Mouse (Mus musculus) G1E (cell line): Measurements from ENCODE around the gene Sfxn2. TPM values are rescaled to one million over a fixed set of nuclear protein-coding genes. Genes with fewer than 3 reads are reported as not detected.

ENCODE experiments used
- ATAC-seq: 2 replicates; pipeline ENCODE4 v1.8.0; 2016; ENCODE audit warnings: mild to moderate bottlenecking; ENCODE audit not compliant: insufficient number of reproducible peaks, poor library complexity, low FRiP score, severe bottlenecking; ENCODE audit errors: extremely low read depth
- DNase-seq: peaks from one replicate; pipeline ENCODE4 v3.0.0; 2012; ENCODE audit warnings: low spot score
- H3K27me3 ChIP-seq: 2 replicates; pipeline ENCODE4 v1.6.1; 2012; ENCODE audit warnings: mild to moderate bottlenecking, low read length, inconsistent platforms; ENCODE audit not compliant: insufficient read depth
- H3K36me3 ChIP-seq: replicated peaks from 2 replicates; pipeline ENCODE3; 2012; ENCODE audit warnings: mild to moderate bottlenecking, inconsistent platforms
- H3K4me1 ChIP-seq: 2 replicates; pipeline ENCODE4 v1.6.1; 2012; ENCODE audit warnings: low read depth, low read length, inconsistent platforms, mixed read lengths; ENCODE audit not compliant: insufficient read depth
- H3K4me3 ChIP-seq: 2 replicates; pipeline ENCODE4 v1.5.1; 2012; ENCODE audit warnings: low read depth, mild to moderate bottlenecking, inconsistent platforms, low read length, moderate library complexity, mixed read lengths
- H3K9me3 ChIP-seq: replicated peaks from 2 replicates; pipeline ENCODE4 v1.6.1; 2012; ENCODE audit warnings: inconsistent platforms
- CTCF ChIP-seq: IDR thresholded peaks from 2 replicates; pipeline ENCODE4 v1.5.1; 2012; ENCODE audit warnings: low read depth, low read length, inconsistent platforms, mixed read lengths
- GATA1 ChIP-seq: IDR thresholded peaks from 2 replicates; pipeline ENCODE4 v1.6.1; 2012; ENCODE audit warnings: borderline replicate concordance, low read length, inconsistent platforms, mixed read lengths
- GATA2 ChIP-seq: IDR thresholded peaks from 2 replicates; pipeline ENCODE4 v1.6.1; 2012; ENCODE audit warnings: low read depth, low read length, inconsistent platforms, borderline replicate concordance
- POLR2AphosphoS5 ChIP-seq: IDR thresholded peaks from 2 replicates; pipeline ENCODE4 v1.6.1; 2012; ENCODE audit warnings: low read depth, low read length, inconsistent platforms; ENCODE audit not compliant: insufficient replicate concordance
- TAL1 ChIP-seq: conservative IDR thresholded peaks from 2 replicates; pipeline ENCODE4 v1.6.1; 2012; ENCODE audit warnings: low read depth, low read length, inconsistent platforms, mixed read lengths
- polyA plus RNA-seq: library from polyadenylated mRNA; stranded (reverse); fragments of >175 nt; gene quantifications from 2 replicates; pipeline ENCODE4 v1.2.3, GENCODE M21; 2012
- total RNA-seq, 2 experiments: library from RNA; stranded (forward) in 1 of 2; stranded (reverse) in 1 of 2; fragments of 200-1000 nt in 1 of 2; fragments of >200 nt in 1 of 2; fragmentation: Nextera tagmentation in 1 of 2; gene quantifications; 2 replicates each; pipeline ENCODE4 v1.2.3; 2014 to 2017

Sfxn2 gene
- total and polyA plus RNA-seq, 3 experiments: 1.6 to 5.9 (median 2.3) TPM

GRCm38 (mm10) chr19:46601491-46601890 is 28.3 kb downstream of the Sfxn2 start:
- Histone ChIP-seq H3K9me3 (no peaks in the 10 kb centered on the region), H3K36me3 (peaks cover 53% of the 10 kb centered on the region), H3K27me3 (no peaks in the 10 kb centered on the region), H3K4me1 (peaks cover 37% of the 10 kb centered on the region), H3K4me3 (no peak overlapping the region)
- ATAC-seq: no peak
- TF ChIP-seq GATA1: no peak
- TF ChIP-seq POLR2AphosphoS5: no peak
- TF ChIP-seq GATA2: no peak
- TF ChIP-seq CTCF: no peak
- no peak for TF ChIP-seq TAL1
- DNase-seq: no peak

DNA sequence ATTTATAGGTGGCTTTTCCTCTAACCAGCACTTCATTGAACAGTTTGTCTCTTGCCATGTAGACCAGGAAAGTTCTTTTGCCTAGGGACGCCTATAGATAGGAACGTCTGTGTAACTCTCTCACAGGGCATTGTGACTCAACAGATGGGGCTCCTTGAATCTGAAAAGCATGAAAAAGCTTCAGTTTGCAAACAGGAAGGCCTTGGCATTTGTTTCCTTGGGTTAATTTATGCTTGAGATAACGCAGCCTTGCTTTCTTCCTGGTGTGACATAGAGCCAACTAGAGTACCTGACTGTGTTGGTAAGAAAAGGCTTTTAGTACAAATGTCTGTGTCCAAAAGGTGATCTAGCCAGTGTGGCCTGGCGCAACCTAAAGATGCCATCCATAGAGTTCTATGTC is 29.2 kb downstream of the Sfxn2 start:
- Histone ChIP-seq H3K9me3 (no peaks in the 10 kb centered on the region), H3K4me1 (peaks cover 38% of the 10 kb centered on the region), H3K36me3 (peaks cover 62% of the 10 kb centered on the region), H3K27me3 (no peaks in the 10 kb centered on the region), H3K4me3 (no peak overlapping the region)
- TF ChIP-seq GATA2 (no peak), CTCF (no peak), TAL1 (no peak)
- no peak for ATAC-seq
- DNase-seq: no peak

DNA sequence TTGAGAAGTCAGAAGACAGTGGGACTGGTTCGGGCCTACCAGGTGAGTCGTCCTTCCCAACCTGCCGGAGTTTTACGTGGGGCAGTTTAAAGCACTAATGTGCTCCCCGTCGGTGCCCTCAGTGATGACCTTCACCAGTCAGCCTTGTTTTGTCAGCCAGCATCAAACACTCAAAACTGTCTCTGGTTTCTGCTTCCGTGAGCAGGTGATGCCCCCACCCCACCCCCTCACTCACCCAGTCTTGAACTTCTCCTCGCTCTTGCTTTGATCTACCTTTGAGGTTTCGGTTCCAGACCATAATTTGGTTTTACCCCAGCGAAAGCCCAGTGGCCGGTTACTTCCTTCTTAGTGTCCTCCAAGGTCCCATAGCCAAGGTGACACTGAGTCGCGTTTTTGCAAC is 33.6 kb downstream of the Sfxn2 start:
- H3K9me3 ChIP-seq: no peaks in the 10 kb centered on the region
- H3K4me3 ChIP-seq: no peak overlapping the region
- no peak for TF ChIP-seq CTCF
- no peak for TF ChIP-seq GATA2
- TF ChIP-seq POLR2AphosphoS5: no peak
- TF ChIP-seq TAL1: no peak
- TF ChIP-seq GATA1: no peak
- H3K36me3 ChIP-seq: peaks cover 86% of the 10 kb centered on the region
- H3K4me1 ChIP-seq: peaks cover 16% of the 10 kb centered on the region
- no peak for DNase-seq
- no peak for ATAC-seq
- no peaks in the 10 kb centered on the region for H3K27me3 ChIP-seq

GRCm38 (mm10) chr19:46607424-46607823 is 34.3 kb downstream of the Sfxn2 start:
- ATAC-seq: no peak
- TF ChIP-seq GATA2 (no peak), CTCF (no peak), GATA1 (no peak), TAL1 (no peak), POLR2AphosphoS5 (no peak)
- H3K36me3 ChIP-seq: peaks cover 86% of the 10 kb centered on the region

GRCm38 (mm10) chr19:46608158-46608557 is 35.0 kb downstream of the Sfxn2 start:
- ATAC-seq: no peak
- peaks cover 9% of the 10 kb centered on the region for H3K4me1 ChIP-seq
- H3K9me3 ChIP-seq: no peaks in the 10 kb centered on the region
- peaks cover 87% of the 10 kb centered on the region for H3K36me3 ChIP-seq
- no peak for DNase-seq
- TF ChIP-seq CTCF: no peak
- TF ChIP-seq POLR2AphosphoS5: no peak
- TF ChIP-seq TAL1: no peak
- TF ChIP-seq GATA1: no peak
- no peak for TF ChIP-seq GATA2
- no peaks in the 10 kb centered on the region for H3K27me3 ChIP-seq
- H3K4me3 ChIP-seq: no peak overlapping the region

More at GRCm38 (mm10) chr19:46607424-46607823, 34.3 kb downstream of the Sfxn2 start:
- no peaks in the 10 kb centered on the region for H3K27me3 ChIP-seq
- no peak overlapping the region for H3K4me3 ChIP-seq
- peaks cover 14% of the 10 kb centered on the region for H3K4me1 ChIP-seq
- no peak for DNase-seq
- H3K9me3 ChIP-seq: no peaks in the 10 kb centered on the region

- H3K4me1 ChIP-seq: peaks cover 15% of the 10 kb centered on the region
- H3K4me3 ChIP-seq: no peak overlapping the region
- H3K27me3 ChIP-seq: peaks cover 2% of the 10 kb centered on the region; the same call in 1 of the 2 replicates
- no peak for ATAC-seq
- DNase-seq: no peak
- peaks cover 97% of the 10 kb centered on the region for H3K36me3 ChIP-seq
- no peak for TF ChIP-seq GATA1
- no peaks in the 10 kb centered on the region for H3K9me3 ChIP-seq
Measured at GRCm38 (mm10) chr19:46616378-46616777, 43.2 kb downstream of the Sfxn2 start.

GRCm38 (mm10) chr19:46617361-46617760 is 44.2 kb downstream of the Sfxn2 start:
- H3K27me3 ChIP-seq: peaks cover 2% of the 10 kb centered on the region; the same call in 1 of the 2 replicates
- TF ChIP-seq POLR2AphosphoS5 (no peak), GATA2 (no peak), CTCF (no peak), TAL1 (no peak), GATA1 (no peak)
- no peaks in the 10 kb centered on the region for H3K9me3 ChIP-seq
- DNase-seq: no peak
- ATAC-seq: no peak
- no peak overlapping the region for H3K4me3 ChIP-seq
- peaks cover 100% of the 10 kb centered on the region for H3K36me3 ChIP-seq
- peaks cover 15% of the 10 kb centered on the region for H3K4me1 ChIP-seq
